Mouse (Mus musculus) myocyte (in vitro differentiated cells): ENCODE measurements at regions not wholly inside any gene's neighbourhood (a gene's known extent, or its start where the extent isn't known, plus 50 kb on each side); places are given as distances from the start of the nearest gene placed in this dataset.

Experiments
- H3K27me3 ChIP-seq: one replicate; pipeline ENCODE4 v1.6.1; 2011; ENCODE audit not compliant: control insufficient read depth, insufficient read depth, insufficient read length
- H3K36me3 ChIP-seq: one replicate; pipeline ENCODE4 v1.6.1; 2011; ENCODE audit not compliant: control insufficient read depth, insufficient read depth
- H3K4me2 ChIP-seq: one replicate; pipeline ENCODE4 v1.6.1; 2011; ENCODE audit warnings: low read depth, control low read depth
- H3K4me3 ChIP-seq: one replicate; pipeline ENCODE4 v1.5.1; 2011; ENCODE audit warnings: mild to moderate bottlenecking, control low read depth, moderate library complexity
- H3K79me2 ChIP-seq: one replicate; pipeline ENCODE4 v1.6.1; 2011; ENCODE audit not compliant: control insufficient read depth, insufficient read depth
- H3ac ChIP-seq: one replicate; pipeline ENCODE4 v1.6.1; 2011; ENCODE audit not compliant: control insufficient read depth, insufficient read length
- CEBPB ChIP-seq: IDR thresholded peaks from 2 replicates; pipeline ENCODE4 v1.6.1; 2011; ENCODE audit warnings: mild to moderate bottlenecking, moderate library complexity; ENCODE audit not compliant: poor library complexity, insufficient read depth, severe bottlenecking
- E2F4 ChIP-seq: IDR thresholded peaks from one replicate; pipeline ENCODE4 v1.6.1; 2011; ENCODE audit warnings: mild to moderate bottlenecking, control low read depth, moderate library complexity; ENCODE audit not compliant: insufficient read depth
- MAX ChIP-seq: IDR thresholded peaks from one replicate; pipeline ENCODE4 v1.6.1; 2011; ENCODE audit warnings: low read depth, mild to moderate bottlenecking, control low read depth
- MYOD1 ChIP-seq, 3 experiments: IDR thresholded peaks; one replicate each; pipeline ENCODE4 v1.6.1; 2011; ENCODE audit warnings: control low read depth in 2 of 3, low read depth in 2 of 3, mild to moderate bottlenecking in 2 of 3, moderate library complexity in 1 of 3; ENCODE audit not compliant: insufficient read length in 2 of 3, control insufficient read depth in 1 of 3
- MYOG ChIP-seq, 3 experiments: IDR thresholded peaks; one replicate each; pipeline ENCODE4 v1.6.1; 2011; ENCODE audit warnings: control low read depth in 2 of 3, low read depth in 2 of 3, mild to moderate bottlenecking in 2 of 3; ENCODE audit not compliant: insufficient read length in 2 of 3, control insufficient read depth in 1 of 3, insufficient read depth in 1 of 3
- POLR2A ChIP-seq: IDR thresholded peaks from one replicate; pipeline ENCODE4 v1.6.1; 2011; ENCODE audit warnings: low read depth, mild to moderate bottlenecking, control low read depth, moderate library complexity; ENCODE audit not compliant: insufficient read length
- POLR2AphosphoS2 ChIP-seq: IDR thresholded peaks from one replicate; pipeline ENCODE4 v1.6.1; 2011; ENCODE audit warnings: low read depth, control low read depth; ENCODE audit not compliant: insufficient read length
- REST ChIP-seq: IDR thresholded peaks from one replicate; pipeline ENCODE4 v1.6.1; 2011; ENCODE audit warnings: mild to moderate bottlenecking, control low read depth, moderate library complexity; ENCODE audit not compliant: insufficient read depth, insufficient read length
- SRF ChIP-seq: IDR thresholded peaks from one replicate; pipeline ENCODE4 v1.6.1; 2011; ENCODE audit warnings: low read depth; ENCODE audit not compliant: control insufficient read depth, insufficient read length
- TCF12 ChIP-seq: IDR thresholded peaks from one replicate; pipeline ENCODE4 v1.6.1; 2011; ENCODE audit warnings: mild to moderate bottlenecking, control low read depth; ENCODE audit not compliant: poor library complexity, insufficient read depth, severe bottlenecking
- TCF3 ChIP-seq: IDR thresholded peaks from one replicate; pipeline ENCODE4 v1.6.1; 2011; ENCODE audit warnings: low read depth, control low read depth; ENCODE audit not compliant: insufficient read length
- USF1 ChIP-seq: IDR thresholded peaks from one replicate; pipeline ENCODE4 v1.6.1; 2011; ENCODE audit warnings: low read depth, mild to moderate bottlenecking, control low read depth, moderate library complexity

DNA sequence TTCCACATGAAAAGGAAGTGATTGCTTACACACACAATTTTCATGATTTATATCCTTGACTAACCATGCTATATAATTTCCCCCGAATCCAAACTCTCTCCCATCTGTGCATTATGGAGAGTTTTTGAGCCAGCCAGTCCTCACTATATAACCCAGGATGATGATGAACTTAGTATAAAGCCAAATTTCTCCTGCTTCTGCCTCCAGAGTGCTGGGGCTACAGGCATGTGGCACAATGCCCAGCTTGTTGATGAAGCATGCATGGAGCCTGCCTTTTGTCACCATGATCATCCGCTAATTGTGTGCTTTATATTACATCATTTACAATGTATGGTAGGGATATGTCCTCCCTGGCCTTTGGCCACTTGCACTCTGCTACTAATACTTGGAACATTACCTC, 187.4 kb upstream of the Wdfy3 start:
- TF ChIP-seq TCF12 (no peak), POLR2A (no peak), TCF3 (no peak), POLR2AphosphoS2 (no peak), MYOG (IDR thresholded peaks at IDR 0.05; ENCODE audit: control insufficient read depth in 1 of 3, insufficient read depth in 1 of 3, insufficient read length in 2 of 3, low read depth in 2 of 3) (no peak), E2F4 (no peak), SRF (no peak), MYOD1 (IDR thresholded peaks at IDR 0.05; ENCODE audit: control insufficient read depth in 1 of 3, insufficient read length in 2 of 3, low read depth in 2 of 3) (no peak), MAX (no peak), USF1 (no peak), REST (no peak), CEBPB (no peak)
- H3ac ChIP-seq = no peak overlapping the region
- H3K4me3 ChIP-seq = no peak overlapping the region
- H3K4me2 ChIP-seq = no peak overlapping the region
- no peaks in the 10 kb centered on the region for H3K27me3 ChIP-seq
- no peaks in the 10 kb centered on the region for H3K36me3 ChIP-seq
- H3K79me2 ChIP-seq = no peaks in the 10 kb centered on the region

DNA sequence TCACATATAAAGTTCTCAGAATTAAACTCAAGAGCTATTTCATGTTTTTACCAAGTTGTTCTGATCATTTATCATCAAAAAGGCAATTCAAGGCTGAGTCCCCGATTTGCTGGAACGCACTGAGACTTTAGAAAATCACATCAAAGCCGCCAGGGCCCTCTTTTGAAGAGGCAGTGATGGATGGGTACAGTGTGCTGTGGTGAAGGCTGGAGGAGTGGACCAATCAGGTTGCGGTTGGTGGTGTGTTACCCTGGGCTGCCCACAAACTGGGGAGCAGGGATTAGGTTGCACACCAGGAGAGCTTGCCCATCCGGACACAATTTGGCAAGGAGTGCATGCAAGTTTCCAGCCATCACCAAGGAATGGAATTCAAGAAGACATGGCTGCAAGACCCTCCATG, 191.9 kb upstream of the Wdfy3 start:
- Histone ChIP-seq H3K4me2 (no peak overlapping the region), H3K4me3 (no peak overlapping the region), H3K27me3 (no peaks in the 10 kb centered on the region), H3ac (no peak overlapping the region), H3K36me3 (no peaks in the 10 kb centered on the region), H3K79me2 (no peaks in the 10 kb centered on the region)
- TF ChIP-seq USF1 (no peak), TCF3 (no peak), POLR2AphosphoS2 (no peak), MYOG (IDR thresholded peaks at IDR 0.05; ENCODE audit: control insufficient read depth in 1 of 3, insufficient read depth in 1 of 3, insufficient read length in 2 of 3, low read depth in 2 of 3) (no peak), POLR2A (no peak), SRF (no peak), E2F4 (no peak), MYOD1 (IDR thresholded peaks at IDR 0.05; ENCODE audit: control insufficient read depth in 1 of 3, insufficient read length in 2 of 3, low read depth in 2 of 3) (no peak), REST (no peak), TCF12 (no peak), MAX (no peak), CEBPB (no peak)

DNA sequence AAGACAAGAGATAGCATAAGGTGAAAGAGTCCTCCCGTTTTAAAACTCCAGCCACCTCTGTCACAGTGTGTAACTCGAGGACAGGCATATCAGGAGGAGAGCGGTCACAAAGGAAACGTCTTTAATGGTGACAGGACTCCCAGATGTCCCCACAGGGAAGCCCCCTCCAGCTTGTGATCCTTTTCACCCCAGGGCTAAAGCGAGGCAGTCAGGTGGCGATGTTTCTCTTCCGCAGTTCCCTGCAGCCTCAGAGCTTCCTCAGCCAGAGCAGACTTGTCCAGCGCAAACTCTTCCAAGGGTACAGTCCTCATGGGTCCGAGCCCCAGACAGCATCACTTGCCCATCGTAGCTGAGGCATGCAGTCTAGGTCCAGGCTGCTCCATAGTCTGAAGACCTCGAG, 196.7 kb upstream of the Wdfy3 start:
- H3K36me3 ChIP-seq = no peaks in the 10 kb centered on the region
- TF ChIP-seq POLR2AphosphoS2 (no peak), TCF12 (no peak), MAX (no peak), E2F4 (no peak), POLR2A (no peak), MYOG (IDR thresholded peaks at IDR 0.05; ENCODE audit: control insufficient read depth in 1 of 3, insufficient read depth in 1 of 3, insufficient read length in 2 of 3, low read depth in 2 of 3) (no peak), CEBPB (no peak), MYOD1 (IDR thresholded peaks at IDR 0.05; ENCODE audit: control insufficient read depth in 1 of 3, insufficient read length in 2 of 3, low read depth in 2 of 3) (no peak), TCF3 (no peak), USF1 (no peak), SRF (no peak), REST (no peak)
- H3K4me3 ChIP-seq = no peak overlapping the region
- no peak overlapping the region for H3K4me2 ChIP-seq
- H3K79me2 ChIP-seq = no peaks in the 10 kb centered on the region
- H3K27me3 ChIP-seq = no peaks in the 10 kb centered on the region
- H3ac ChIP-seq = no peak overlapping the region

DNA sequence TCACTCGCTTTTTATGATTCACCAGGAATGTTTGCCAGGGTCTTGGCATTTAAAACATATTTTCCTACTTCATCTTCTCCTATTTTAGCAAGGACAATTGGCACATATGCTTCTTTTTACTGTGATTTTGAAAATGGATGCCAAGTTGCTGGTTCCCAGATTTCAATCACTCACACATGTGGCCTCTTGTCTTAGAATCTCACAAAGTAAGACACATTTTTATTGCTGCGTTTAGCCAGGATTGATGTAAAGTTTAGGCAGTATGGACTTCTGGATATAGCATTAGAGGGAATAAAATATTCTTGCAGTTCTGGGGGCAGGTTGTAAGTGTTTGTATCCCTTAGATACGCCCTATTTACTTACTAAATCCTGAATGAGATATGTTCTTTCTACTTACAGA, 197.4 kb upstream of the Wdfy3 start:
- TF ChIP-seq CEBPB (no peak), SRF (no peak), MYOG (IDR thresholded peaks at IDR 0.05; ENCODE audit: control insufficient read depth in 1 of 3, insufficient read depth in 1 of 3, insufficient read length in 2 of 3, low read depth in 2 of 3) (no peak), TCF12 (no peak), REST (no peak), TCF3 (no peak), USF1 (no peak), POLR2A (no peak), MYOD1 (IDR thresholded peaks at IDR 0.05; ENCODE audit: control insufficient read depth in 1 of 3, insufficient read length in 2 of 3, low read depth in 2 of 3) (no peak), POLR2AphosphoS2 (no peak), MAX (no peak), E2F4 (no peak)
- no peak overlapping the region for H3K4me2 ChIP-seq
- no peaks in the 10 kb centered on the region for H3K79me2 ChIP-seq
- no peak overlapping the region for H3K4me3 ChIP-seq
- H3K27me3 ChIP-seq = no peaks in the 10 kb centered on the region
- no peaks in the 10 kb centered on the region for H3K36me3 ChIP-seq
- H3ac ChIP-seq = no peak overlapping the region
